Mouse (Mus musculus) brown adipose tissue, adult 24 weeks (tissue): ENCODE data around the gene Helt. TPM values are rescaled to one million over a fixed set of nuclear protein-coding genes. Genes with fewer than 3 reads are reported as not detected.

Source experiments
- H3K27ac ChIP-seq: fragments of 200-500 bp; replicated peaks from 2 replicates; pipeline ENCODE4 v1.5.1; 2012; ENCODE audit warnings: low read depth, mild to moderate bottlenecking, low read length
- H3K4me1 ChIP-seq: fragments of 200-500 bp; 2 replicates; pipeline ENCODE4 v1.6.1; 2012; ENCODE audit warnings: low read length, mixed read lengths; ENCODE audit not compliant: control insufficient read depth, insufficient read depth, insufficient read length
- H3K4me3 ChIP-seq: fragments of 200-500 bp; 2 replicates; pipeline ENCODE4 v1.5.1; 2012; ENCODE audit warnings: low read depth, mild to moderate bottlenecking, low read length, moderate library complexity; ENCODE audit not compliant: insufficient read depth
- polyA plus RNA-seq: library from polyadenylated mRNA; stranded (reverse); fragments of >200 nt; gene quantifications from 2 replicates; pipeline ENCODE4 v1.2.4, GENCODE M21; 2012; ENCODE audit not compliant: missing spikeins, insufficient read depth, insufficient read length

Helt gene
- not detected in 2 replicates for polyA plus RNA-seq

- H3K27ac ChIP-seq, result no peak within 1 kb of the TSS
- H3K4me3 ChIP-seq, result no peak within 1 kb of the TSS
- no peaks in the 10 kb centered on the region for H3K4me1 ChIP-seq
Measured at GRCm38 (mm10) chr8:46294181-46294892, at the start of gene Helt. Gene Helt (minus strand): TSS chr8:46294671.

GRCm38 (mm10) chr8:46342272-46342671, 47.8 kb upstream of the Helt start:
- Histone ChIP-seq H3K4me1 (no peaks in the 10 kb centered on the region), H3K4me3 (no peak overlapping the region), H3K27ac (no peak overlapping the region)

- H3K4me1 ChIP-seq, result no peaks in the 10 kb centered on the region
Measured at GRCm38 (mm10) chr8:46340381-46341273, 46.2 kb upstream of the Helt start.

GRCm38 (mm10) chr8:46339317-46339716, 44.8 kb upstream of the Helt start:
- H3K27ac ChIP-seq, result no peak overlapping the region
- no peak overlapping the region for H3K4me3 ChIP-seq
- H3K4me1 ChIP-seq, result no peaks in the 10 kb centered on the region

More at GRCm38 (mm10) chr8:46340381-46341273, 46.2 kb upstream of the Helt start:
- H3K27ac ChIP-seq, result no peak overlapping the region
- no peak overlapping the region for H3K4me3 ChIP-seq

- H3K4me1 ChIP-seq, result no peaks in the 10 kb centered on the region
Measured at GRCm38 (mm10) chr8:46336351-46336750, 41.9 kb upstream of the Helt start.

GRCm38 (mm10) chr8:46332389-46333061, 38.1 kb upstream of the Helt start:
- Histone ChIP-seq H3K27ac (no peak overlapping the region), H3K4me3 (no peak overlapping the region), H3K4me1 (no peaks in the 10 kb centered on the region)

More at GRCm38 (mm10) chr8:46336351-46336750, 41.9 kb upstream of the Helt start:
- Histone ChIP-seq H3K4me3 (no peak overlapping the region), H3K27ac (no peak overlapping the region)

GRCm38 (mm10) chr8:46331801-46332200, 37.3 kb upstream of the Helt start:
- no peak overlapping the region for H3K27ac ChIP-seq

GRCm38 (mm10) chr8:46329396-46329795, 34.9 kb upstream of the Helt start:
- H3K27ac ChIP-seq, result no peak overlapping the region
- H3K4me3 ChIP-seq, result no peak overlapping the region
- no peaks in the 10 kb centered on the region for H3K4me1 ChIP-seq

More at GRCm38 (mm10) chr8:46331801-46332200, 37.3 kb upstream of the Helt start:
- Histone ChIP-seq H3K4me1 (no peaks in the 10 kb centered on the region), H3K4me3 (no peak overlapping the region)

- H3K27ac ChIP-seq, result no peak overlapping the region
- no peaks in the 10 kb centered on the region for H3K4me1 ChIP-seq
Measured at GRCm38 (mm10) chr8:46327284-46327683, 32.8 kb upstream of the Helt start.

GRCm38 (mm10) chr8:46326715-46327114, 32.2 kb upstream of the Helt start:
- Histone ChIP-seq H3K4me1 (no peaks in the 10 kb centered on the region), H3K4me3 (no peak overlapping the region), H3K27ac (no peak overlapping the region)

More at GRCm38 (mm10) chr8:46327284-46327683, 32.8 kb upstream of the Helt start:
- H3K4me3 ChIP-seq, result no peak overlapping the region

- H3K27ac ChIP-seq, result no peak overlapping the region
- no peak overlapping the region for H3K4me3 ChIP-seq
- H3K4me1 ChIP-seq, result no peaks in the 10 kb centered on the region
Measured at GRCm38 (mm10) chr8:46324676-46325075, 30.2 kb upstream of the Helt start.

GRCm38 (mm10) chr8:46323672-46324191, 29.3 kb upstream of the Helt start:
- H3K4me1 ChIP-seq, result no peaks in the 10 kb centered on the region
- H3K4me3 ChIP-seq, result no peak overlapping the region
- 0 out of 2 replicates have a peak overlapping the region, but pooled peaks have one; percentile 4 for H3K27ac ChIP-seq

GRCm38 (mm10) chr8:46322833-46323232, 28.4 kb upstream of the Helt start:
- no peak overlapping the region for H3K4me3 ChIP-seq
- no peak overlapping the region for H3K27ac ChIP-seq
- no peaks in the 10 kb centered on the region for H3K4me1 ChIP-seq

- no peaks in the 10 kb centered on the region for H3K4me1 ChIP-seq
- H3K4me3 ChIP-seq, result no peak overlapping the region
- H3K27ac ChIP-seq, result no peak overlapping the region
Measured at GRCm38 (mm10) chr8:46322421-46322820, 27.9 kb upstream of the Helt start.

- Histone ChIP-seq H3K4me1 (no peaks in the 10 kb centered on the region), H3K4me3 (no peak overlapping the region), H3K27ac (no peak overlapping the region)
Measured at GRCm38 (mm10) chr8:46318802-46319201, 24.3 kb upstream of the Helt start.
